Mouse (Mus musculus) left cerebral cortex, postnatal 10 days (tissue): ENCODE measurements around the gene Slc29a1. TPM values are rescaled to one million over a fixed set of nuclear protein-coding genes. Genes with fewer than 3 reads are reported as not detected.

ENCODE experiments used
- DNase-seq, 2 experiments: peaks; one replicate each; pipeline ENCODE4 v3.0.0; 2021 to 2022; ENCODE audit warnings: low spot score in 2 of 2, mixed read lengths in 1 of 2; ENCODE audit errors: extremely low spot score in 1 of 2
- intact Hi-C: fragments of 180-260 bp; cut with DNase I; formaldehyde crosslinking; loops from one replicate; pipeline ENCODE4 v1.15.1; 2025
- total RNA-seq, 2 experiments: library from RNA; stranded (reverse); gene quantifications; 2 replicates each; pipeline ENCODE4 v1.2.3; 2021

The Slc29a1 gene
- total RNA-seq, 2 experiments from 2014 or later, result 30.3 to 33.3 TPM

GRCm38 (mm10) chr17:45578843-45579242 lies 20.6 kb downstream of the Slc29a1 start:
- no peak for DNase-seq
- intact Hi-C loops, result no loop called here

GRCm38 (mm10) chr17:45578242-45578641 lies 21.2 kb downstream of the Slc29a1 start:
- intact Hi-C loops, result no loop called here
- DNase-seq, result no peak

- intact Hi-C loops, result no loop called here
- no peak for DNase-seq
Measured at GRCm38 (mm10) chr17:45575123-45575897, 24.1 kb downstream of the Slc29a1 start.

- intact Hi-C loops, result no loop called here
Measured at GRCm38 (mm10) chr17:45574129-45574761, 25.2 kb downstream of the Slc29a1 start.

GRCm38 (mm10) chr17:45573780-45574123 lies 25.7 kb downstream of the Slc29a1 start:
- peak; percentile 98 for DNase-seq
- intact Hi-C loops, result no loop called here

More at GRCm38 (mm10) chr17:45574129-45574761, 25.2 kb downstream of the Slc29a1 start:
- peak; percentile 75 to 83 for DNase-seq

- intact Hi-C loops, result no loop called here
- peak; percentile 98 to 100 for DNase-seq
Measured at GRCm38 (mm10) chr17:45573087-45573779, 26.2 kb downstream of the Slc29a1 start, which contains the start of gene Hsp90ab1. Hsp90ab1 (minus strand) TSS chr17:45573271.

- intact Hi-C loops, result loop anchor here (1.0 kb wide), 1 partner anchor 8 kb away; no protein-coding TSS in a partner anchor
- peak; percentile 73 to 94 for DNase-seq
Measured at GRCm38 (mm10) chr17:45572103-45573086, 27.0 kb downstream of the Slc29a1 start.

- DNase-seq, result no peak
- intact Hi-C loops, result no loop called here
Measured at GRCm38 (mm10) chr17:45569999-45570398, 29.4 kb downstream of the Slc29a1 start.

GRCm38 (mm10) chr17:45568990-45569389 lies 30.4 kb downstream of the Slc29a1 start:
- no peak for DNase-seq
- intact Hi-C loops, result no loop called here

GRCm38 (mm10) chr17:45567162-45567601 lies 32.2 kb downstream of the Slc29a1 start:
- no peak for DNase-seq
- intact Hi-C loops, result no loop called here

GRCm38 (mm10) chr17:45566360-45567161 lies 32.8 kb downstream of the Slc29a1 start:
- peak in 1 of 2 experiments; percentile 41 for DNase-seq
- intact Hi-C loops, result no loop called here

GRCm38 (mm10) chr17:45566031-45566359 lies 33.4 kb downstream of the Slc29a1 start:
- intact Hi-C loops, result no loop called here
- no peak for DNase-seq

GRCm38 (mm10) chr17:45565103-45565502 lies 34.3 kb downstream of the Slc29a1 start:
- intact Hi-C loops, result no loop called here
- DNase-seq, result no peak

- intact Hi-C loops, result loop anchor here (1.0 kb wide), 1 partner anchor 8 kb away; no protein-coding TSS in a partner anchor
- peak in 1 of 2 experiments; percentile 58 for DNase-seq
Measured at GRCm38 (mm10) chr17:45564531-45565084, 34.8 kb downstream of the Slc29a1 start.

- intact Hi-C loops, result loop anchor here (1.0 kb wide), 1 partner anchor 8 kb away; no protein-coding TSS in a partner anchor
- peak; percentile 87 to 96 for DNase-seq
Measured at GRCm38 (mm10) chr17:45563655-45564530, 35.5 kb downstream of the Slc29a1 start, which contains the start of gene Slc35b2. Slc35b2 (plus strand) TSS chr17:45563874.

GRCm38 (mm10) chr17:45563216-45563615 lies 36.2 kb downstream of the Slc29a1 start:
- intact Hi-C loops, result no loop called here
- DNase-seq, result no peak
